Mouse (Mus musculus) lung, embryonic 14.5 days (tissue): ENCODE data around the gene Mindy1. TPM values are rescaled to one million over a fixed set of nuclear protein-coding genes. Genes with fewer than 3 reads are reported as not detected.

Experiments
- ATAC-seq: fragments of 200-750 bp; cut with Nextera tagmentation; 2 replicates; pipeline ENCODE4 v1.8.0; 2017; ENCODE audit warnings: mild to moderate bottlenecking, moderate TSS enrichment, moderate library complexity; ENCODE audit not compliant: insufficient read depth
- DNase-seq: peaks from one replicate; pipeline ENCODE4 v3.0.0-alpha.2; 2015
- H3K27ac ChIP-seq: fragments of 300-500 bp; sonication (generic); 2 replicates; pipeline ENCODE4 v1.5.1; 2014; ENCODE audit warnings: low read depth, mild to moderate bottlenecking, moderate library complexity
- H3K27me3 ChIP-seq: fragments of 300-500 bp; sonication (generic); 2 replicates; pipeline ENCODE4 v1.6.1; 2014; ENCODE audit warnings: low read length, control low read depth; ENCODE audit not compliant: insufficient read depth
- H3K36me3 ChIP-seq: fragments of 300-500 bp; sonication (generic); 2 replicates; pipeline ENCODE4 v1.6.1; 2014; ENCODE audit warnings: control low read depth; ENCODE audit not compliant: insufficient read depth
- H3K4me1 ChIP-seq: fragments of 300-500 bp; sonication (generic); 2 replicates; pipeline ENCODE4 v1.6.1; 2014; ENCODE audit warnings: antibody characterized with exemption, control low read depth; ENCODE audit not compliant: insufficient read depth
- H3K4me2 ChIP-seq: fragments of 300-500 bp; sonication (generic); 2 replicates; pipeline ENCODE4 v1.6.1; 2014; ENCODE audit warnings: mild to moderate bottlenecking
- H3K4me3 ChIP-seq: fragments of 300-500 bp; sonication (generic); 2 replicates; pipeline ENCODE4 v1.5.1; 2014; ENCODE audit warnings: low read depth, low read length
- H3K9ac ChIP-seq: fragments of 300-500 bp; sonication (generic); 2 replicates; pipeline ENCODE4 v1.6.1; 2014
- H3K9me3 ChIP-seq: fragments of 300-500 bp; sonication (generic); 2 replicates; pipeline ENCODE4 v1.6.1; 2016; ENCODE audit warnings: low read depth, low read length, control low read depth
- CTCF ChIP-seq: IDR thresholded peaks from 2 replicates; pipeline ENCODE4 v1.5.1; 2016; ENCODE audit warnings: antibody characterized with exemption, low read depth
- WGBS: fragments of 180-500 bp; shearing (Covaris S2); extraction: QIAGEN DNeasy Blood & Tissue Kit; methylation state at CpG from one replicate; pipeline ENCODE4 v1.1.7; 2014; 5-methylcytosine and 5-hydroxymethylcytosine counted together
- polyA plus RNA-seq: library from polyadenylated mRNA; unstranded; fragments of >200 nt; fragmentation: Nextera tagmentation; extraction: Ambion mirVana; gene quantifications from 2 replicates; pipeline ENCODE4 v1.2.1, GENCODE M21; 2014

Mindy1 gene
- polyA plus RNA-seq, 1 experiment from 2014 or later, result 40.0 TPM

- DNase-seq (no peak), ATAC-seq (no peak)
- Histone ChIP-seq H3K36me3 (peaks cover 35% of the 10 kb centered on the region), H3K4me1 (no peaks in the 10 kb centered on the region), H3K9ac (no peak overlapping the region), H3K4me3 (no peak overlapping the region), H3K27ac (no peak overlapping the region), H3K4me2 (no peak overlapping the region), H3K9me3 (no peaks in the 10 kb centered on the region), H3K27me3 (no peaks in the 10 kb centered on the region)
- WGBS, result 82% methylated on average over 12 of the region's 12 CpGs
- TF ChIP-seq CTCF, result no peak
These were observed 41.2 kb upstream of the Mindy1 start for GRCm38 (mm10) chr3:95239971-95240370.

DNA sequence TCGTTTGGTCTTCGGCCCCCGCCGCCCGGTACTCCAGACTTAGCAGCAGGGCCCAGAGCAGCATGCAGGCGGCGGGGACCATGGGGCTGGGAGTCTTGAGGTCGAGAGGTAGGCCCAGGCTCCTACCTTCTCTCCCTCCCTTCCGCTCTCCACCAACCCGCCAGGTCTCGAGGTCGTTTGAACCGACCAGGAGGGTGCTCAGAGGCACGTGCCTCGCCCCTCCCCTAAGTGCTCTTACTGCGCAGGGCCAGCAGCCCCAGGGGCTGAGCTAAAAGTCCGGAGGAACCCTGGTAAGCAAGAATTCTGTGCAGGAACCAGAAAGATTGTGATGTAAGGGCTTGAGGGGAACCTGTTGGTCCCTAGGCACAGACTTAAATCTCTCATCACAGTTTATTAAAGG lies 40.2 kb upstream of the Mindy1 start:
- DNase-seq (no peak), ATAC-seq (peak; percentile 38; the same call in 1 of the 2 replicates)
- 20% methylated on average over 17 of the region's 17 CpGs for WGBS
- Histone ChIP-seq H3K9me3 (no peaks in the 10 kb centered on the region), H3K4me2 (peak overlapping the region; percentile 39), H3K36me3 (peaks cover 27% of the 10 kb centered on the region), H3K4me1 (no peaks in the 10 kb centered on the region), H3K27me3 (no peaks in the 10 kb centered on the region), H3K4me3 (0 out of 2 replicates have a peak overlapping the region, but pooled peaks have one; percentile 6), H3K27ac (no peak overlapping the region), H3K9ac (no peak overlapping the region)
- no peak for TF ChIP-seq CTCF

DNA sequence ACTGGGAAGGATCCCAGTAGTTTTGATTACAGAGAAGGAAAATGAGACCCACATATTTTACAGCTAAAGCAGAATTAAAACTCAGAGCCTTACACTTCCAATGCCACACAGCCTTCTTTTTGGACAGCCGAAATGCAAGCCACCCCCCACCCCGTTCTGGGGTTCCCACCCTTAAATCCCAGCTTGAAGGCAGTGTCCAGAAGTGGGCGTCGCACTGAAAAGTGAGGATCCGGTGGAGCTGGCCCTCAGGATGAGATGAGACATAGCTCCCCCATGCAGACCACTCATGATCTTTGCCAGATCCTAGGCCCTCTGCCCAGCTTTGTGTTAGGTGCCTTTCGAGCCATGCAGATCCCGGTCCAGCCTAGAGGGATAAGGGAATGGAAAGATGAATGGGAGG lies 39.6 kb upstream of the Mindy1 start, which contains the start of gene Gm128:
Gene Gm128 (minus strand): TSS at position 101 of the 400 bp plus-strand sequence.
- Histone ChIP-seq H3K9me3 (no peaks in the 10 kb centered on the region), H3K4me1 (no peaks in the 10 kb centered on the region), H3K27ac (no peak within 1 kb of the TSS), H3K36me3 (peaks cover 21% of the 10 kb centered on the region), H3K4me2 (peak within 1 kb of the TSS; percentile 39), H3K4me3 (0 out of 2 replicates have a peak within 1 kb of the TSS, but pooled peaks have one; percentile 6), H3K9ac (no peak within 1 kb of the TSS), H3K27me3 (no peaks in the 10 kb centered on the region)
- WGBS, result 68% methylated on average over 7 of the region's 7 CpGs
- DNase-seq (no peak), ATAC-seq (no peak)
- no peak for TF ChIP-seq CTCF

DNA sequence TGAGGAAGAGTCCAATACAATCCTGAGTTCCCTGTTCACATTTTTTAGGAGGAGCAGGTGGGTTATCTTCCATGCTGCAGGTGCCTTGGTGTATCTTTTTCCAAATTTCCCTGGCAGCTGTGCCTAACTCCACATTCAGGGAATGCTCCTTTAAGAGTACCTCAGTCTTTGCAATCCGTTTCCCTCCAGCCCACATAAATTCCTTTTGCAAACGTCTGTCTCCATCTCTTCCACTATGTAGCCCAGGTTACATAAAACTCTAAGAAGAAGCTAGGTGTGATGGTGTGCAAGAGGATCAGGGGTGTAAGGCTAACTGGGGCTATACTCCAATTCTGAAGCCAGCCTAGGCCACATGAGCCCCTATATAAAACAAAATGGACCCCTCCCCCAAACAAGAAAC lies 38.1 kb upstream of the Mindy1 start:
- Histone ChIP-seq H3K9me3 (no peaks in the 10 kb centered on the region), H3K4me2 (no peak overlapping the region), H3K36me3 (peaks cover 5% of the 10 kb centered on the region; the same call in 1 of the 2 replicates), H3K9ac (no peak overlapping the region), H3K4me1 (no peaks in the 10 kb centered on the region), H3K27me3 (no peaks in the 10 kb centered on the region), H3K27ac (no peak overlapping the region), H3K4me3 (no peak overlapping the region)
- WGBS, result 72% methylated on average over 2 of the region's 2 CpGs
- DNase-seq, result no peak
- ATAC-seq, result no peak
- no peak for TF ChIP-seq CTCF

- TF ChIP-seq CTCF, result no peak
- peak; percentile 53 for DNase-seq
- Histone ChIP-seq H3K9ac (no peak overlapping the region), H3K36me3 (0 out of 2 replicates have a peak, but pooled peaks cover 2% of the 10 kb centered on the region), H3K4me3 (no peak overlapping the region), H3K4me2 (no peak overlapping the region), H3K4me1 (no peaks in the 10 kb centered on the region), H3K27ac (no peak overlapping the region), H3K27me3 (no peaks in the 10 kb centered on the region), H3K9me3 (no peaks in the 10 kb centered on the region)
- ATAC-seq, result 0 out of 2 replicates have a peak, but pooled peaks have one; percentile 25
- WGBS, result 76% methylated on average over 5 of the region's 5 CpGs
These were observed 34.5 kb upstream of the Mindy1 start for GRCm38 (mm10) chr3:95246465-95247231.

DNA sequence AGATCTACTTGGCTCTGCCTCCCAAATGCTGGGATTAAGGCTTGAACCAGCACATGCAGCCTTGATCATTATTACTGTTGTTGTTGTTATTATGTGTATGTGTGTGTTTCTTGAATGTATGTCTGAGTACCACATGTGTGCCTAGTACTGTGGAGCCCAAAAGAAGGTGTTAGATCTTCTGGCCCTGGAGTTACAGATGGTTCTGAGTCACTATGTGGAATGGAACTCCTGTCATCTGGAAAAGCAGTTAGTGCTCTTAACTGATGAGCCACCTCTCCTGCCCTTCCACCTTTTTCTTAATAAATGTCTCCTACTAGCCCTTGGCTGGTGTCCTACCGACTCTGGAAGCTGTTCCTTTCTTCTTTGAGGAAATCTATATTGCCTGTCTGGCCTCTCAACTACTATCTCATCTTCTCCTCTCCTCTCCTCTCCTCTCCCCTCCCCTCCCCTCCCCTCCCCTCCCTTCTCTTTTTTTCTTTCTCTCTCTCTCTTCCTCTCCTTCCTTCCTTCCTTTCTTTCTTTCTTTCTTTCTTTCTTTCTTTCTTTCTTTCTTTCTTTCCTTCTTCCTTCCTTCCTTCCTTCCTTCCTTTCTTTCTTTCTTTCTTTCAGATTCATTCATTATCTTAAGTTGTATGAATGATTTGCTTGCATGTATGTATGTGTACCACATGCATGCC lies 33.3 kb upstream of the Mindy1 start:
- WGBS, result 57% methylated on average over 1 of the region's 1 CpGs
- Histone ChIP-seq H3K4me3 (no peak overlapping the region), H3K4me2 (no peak overlapping the region), H3K4me1 (no peaks in the 10 kb centered on the region), H3K9me3 (no peaks in the 10 kb centered on the region), H3K27me3 (no peaks in the 10 kb centered on the region), H3K36me3 (0 out of 2 replicates have a peak, but pooled peaks cover 2% of the 10 kb centered on the region), H3K27ac (no peak overlapping the region), H3K9ac (no peak overlapping the region)
- ATAC-seq (no peak), DNase-seq (no peak)
- no peak for TF ChIP-seq CTCF

DNA sequence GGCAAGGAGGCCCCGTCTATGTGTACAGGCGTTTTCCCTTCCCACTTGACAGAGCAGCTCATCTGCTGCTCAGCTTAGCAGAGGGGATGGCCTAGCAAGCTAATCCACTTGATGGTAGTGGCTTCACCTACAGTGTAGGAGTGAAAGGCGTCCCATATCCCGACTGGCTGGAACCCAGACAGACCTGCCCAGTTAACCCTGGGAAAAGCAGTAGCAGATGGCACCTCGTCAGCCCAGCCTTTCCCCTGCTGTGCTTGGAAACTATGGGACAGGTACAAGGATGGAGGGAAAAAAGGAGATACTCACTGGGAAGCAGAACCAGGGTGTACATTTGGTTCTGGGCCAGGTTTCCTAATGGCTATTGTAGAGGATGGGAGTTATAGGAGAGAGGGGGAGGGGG lies 30.8 kb upstream of the Mindy1 start:
- Histone ChIP-seq H3K4me3 (0 out of 2 replicates have a peak overlapping the region, but pooled peaks have one; percentile 1), H3K9me3 (no peaks in the 10 kb centered on the region), H3K36me3 (peaks cover 21% of the 10 kb centered on the region), H3K27ac (no peak overlapping the region), H3K9ac (0 out of 2 replicates have a peak overlapping the region, but pooled peaks have one; percentile 18), H3K4me1 (no peaks in the 10 kb centered on the region), H3K4me2 (peak overlapping the region; percentile 35), H3K27me3 (no peaks in the 10 kb centered on the region)
- ATAC-seq (no peak), DNase-seq (no peak)
- 69% methylated on average over 5 of the region's 5 CpGs for WGBS
- no peak for TF ChIP-seq CTCF
